In genomic region chr19:58256485-58256884, GRCm38 (mm10) we compare ENCODE assay signal across 19 mouse cellular contexts.
A peak's percentile ranks its signal among the peaks of the same experiment; 100 is the strongest.
DNase-seq lines count a peak whose midpoint lies in the region; ATAC-seq and TF ChIP-seq lines count a peak whose summit lies in the region.
"Had no signal": no experiment of that assay in that cellular context is flagged by ENCODE, and none has a peak within 500 bp of the region (broad histone marks: within the 10 kb centered on the region; RNA-seq: fewer than 3 reads in every experiment).

No protein-coding gene starts in this region.

- no peak for ATAC-seq in forebrain, postnatal 0 days
- ATAC-seq: forebrain, embryonic 14.5 days; forebrain, embryonic 16.5 days had no signal

- WGBS in cerebellum, adult 2 months, result 49% methylated on average over 3 of the region's 3 CpGs
- WGBS in forebrain, postnatal 0 days, result 74% methylated on average over 3 of the region's 3 CpGs

- no peaks in the 10 kb centered on the region for H3K4me1 ChIP-seq in cerebellum, adult 2 months (ENCODE audit: control insufficient read depth, insufficient read depth, low read length)
- H3K4me1 ChIP-seq in forebrain, postnatal 0 days (ENCODE audit: insufficient read depth), result no peaks in the 10 kb centered on the region
- H3K4me1 ChIP-seq: embryonic facial prominence, embryonic 12.5 days had no signal

- H3K27me3 ChIP-seq in cerebellum, adult 2 months (ENCODE audit: control insufficient read depth, insufficient read depth, low read length), result no peaks in the 10 kb centered on the region; the same call in 1 of the 2 replicates
- H3K27me3 ChIP-seq in forebrain, postnatal 0 days (ENCODE audit: insufficient read depth, low read length), result 0 out of 2 replicates have a peak, but pooled peaks cover 3% of the 10 kb centered on the region

- no peak overlapping the region for H3K9ac ChIP-seq in forebrain, postnatal 0 days
- H3K9ac ChIP-seq: embryonic facial prominence, embryonic 12.5 days; forebrain, embryonic 12.5 days had no signal

- no peak for TF ChIP-seq CTCF in cerebellum, adult 2 months (IDR thresholded peaks at IDR 0.05; ENCODE audit: borderline replicate concordance, insufficient read depth, low read depth, low read length)
- no peak for TF ChIP-seq CTCF in forebrain, postnatal 0 days (IDR thresholded peaks at IDR 0.05; ENCODE audit: low read depth)

- no peak overlapping the region for H3K4me3 ChIP-seq in cerebellum, adult 2 months (replicated peaks; ENCODE audit: insufficient read depth, low read depth, low read length)
- H3K4me3 ChIP-seq in forebrain, postnatal 0 days (ENCODE audit: low read depth, low read length), result no peak overlapping the region
- H3K4me3 ChIP-seq: embryonic facial prominence, embryonic 10.5 days; embryonic facial prominence, embryonic 12.5 days; forebrain, embryonic 10.5 days; forebrain, embryonic 12.5 days had no signal

- H3K36me3 ChIP-seq in forebrain, postnatal 0 days (ENCODE audit: insufficient read depth), result no peaks in the 10 kb centered on the region
- H3K36me3 ChIP-seq: embryonic facial prominence, embryonic 10.5 days; embryonic facial prominence, embryonic 12.5 days; forebrain, embryonic 10.5 days; forebrain, embryonic 12.5 days had no signal

- TF ChIP-seq POLR2A in cerebellum, adult 2 months (IDR thresholded peaks at IDR 0.05; ENCODE audit: borderline replicate concordance, insufficient read depth, low read length), result no peak

- no peaks in the 10 kb centered on the region for H3K9me3 ChIP-seq in forebrain, postnatal 0 days (ENCODE audit: low read length)
- H3K9me3 ChIP-seq: embryonic facial prominence, embryonic 10.5 days; embryonic facial prominence, embryonic 12.5 days; forebrain, embryonic 10.5 days; forebrain, embryonic 12.5 days had no signal

- H3K4me2 ChIP-seq in forebrain, postnatal 0 days (ENCODE audit: low read depth), result no peak overlapping the region
- H3K4me2 ChIP-seq: embryonic facial prominence, embryonic 12.5 days; forebrain, embryonic 12.5 days had no signal

- H3K27ac ChIP-seq in cerebellum, adult 2 months (ENCODE audit: insufficient read depth, low read length), result no peak overlapping the region
- no peak overlapping the region for H3K27ac ChIP-seq in forebrain, postnatal 0 days (ENCODE audit: low read depth, low read length)
- H3K27ac ChIP-seq: embryonic facial prominence, embryonic 10.5 days; embryonic facial prominence, embryonic 12.5 days; forebrain, embryonic 10.5 days; forebrain, embryonic 12.5 days had no signal

- peak; percentile 17 for DNase-seq in adrenal gland, postnatal 14 days
- no peak for DNase-seq in adrenal gland, postnatal 4 days (ENCODE audit: low spot score in 2 of 2)
- DNase-seq in cerebellum, postnatal 14 days, result peak; percentile 10 to 35
- DNase-seq in cerebellum, adult 2 months, result no peak
- DNase-seq in adipocyte (ENCODE audit: low spot score), result peak; percentile 82
- DNase-seq in fat pad, adult 2 months (ENCODE audit: extremely low read depth, low read depth, low spot score), result peak; percentile 40
- DNase-seq in forebrain, postnatal 0 days, result no peak
- no peak for DNase-seq in left cerebral cortex, adult 11 months (ENCODE audit: low spot score)
- DNase-seq: adrenal gland, adult 2 months; adrenal gland, postnatal 25 days; cerebellum, adult 18-20 months; cerebellum, adult 9-10 months; cerebellum, postnatal 25 days had no signal

Comparison
In these comparisons a context has a peak if more than half of its experiments do, and no peak if none do; other contexts are left out.
1. DNase-seq: peak in adrenal gland, postnatal 14 days (single experiment), cerebellum, postnatal 14 days (2 of 2), adipocyte (single experiment) and fat pad, adult 2 months (single experiment); none in adrenal gland, postnatal 4 days (0 of 2), cerebellum, adult 2 months (0 of 2), forebrain, postnatal 0 days (single experiment) and left cerebral cortex, adult 11 months (single experiment).